Comparison of ENCODE assay signal across 15 mouse cellular contexts in genomic region chr13:45925294-45925693, GRCm38 (mm10). TPM values are rescaled to one million over a fixed set of nuclear protein-coding genes. Genes with fewer than 3 reads are reported as not detected.
DNase-seq lines count a peak whose midpoint lies in the region; ATAC-seq and TF ChIP-seq lines count a peak whose summit lies in the region.
"Had no signal": no experiment of that assay in that cellular context is flagged by ENCODE, and none has a peak within 500 bp of the region (broad histone marks: within the 10 kb centered on the region; RNA-seq: fewer than 3 reads in every experiment).

No protein-coding gene starts in this region.

- H3K4me3 ChIP-seq in left cerebral cortex, adult 2 months, result no peak overlapping the region
- peak overlapping the region; percentile 25 for H3K4me3 ChIP-seq in liver, embryonic 13.5 days (replicated peaks)
- H3K4me3 ChIP-seq in stomach, embryonic 16.5 days (replicated peaks; ENCODE audit: low read length), result no peak overlapping the region
- no peak overlapping the region for H3K4me3 ChIP-seq in hindbrain, embryonic 16.5 days (ENCODE audit: low read length)
- H3K4me3 ChIP-seq: heart, embryonic 10.5 days; neural tube, embryonic 13.5 days had no signal

- H3K27ac ChIP-seq in left cerebral cortex, adult 2 months, result 0 out of 2 replicates have a peak overlapping the region, but pooled peaks have one; percentile 24
- no peak overlapping the region for H3K27ac ChIP-seq in liver, embryonic 13.5 days
- peak overlapping the region; percentile 46; the same call in 1 of the 2 replicates for H3K27ac ChIP-seq in stomach, embryonic 16.5 days (ENCODE audit: low read length)
- H3K27ac ChIP-seq in hindbrain, embryonic 16.5 days (ENCODE audit: low read depth, low read length), result no peak overlapping the region
- H3K27ac ChIP-seq: heart, embryonic 10.5 days; hindbrain, embryonic 14.5 days; neural tube, embryonic 13.5 days had no signal

- ATAC-seq in liver, embryonic 13.5 days (ENCODE audit: low read depth), result peak; percentile 71
- no peak for ATAC-seq in stomach, embryonic 16.5 days (ENCODE audit: insufficient read depth, low FRiP score)
- no peak for ATAC-seq in hindbrain, embryonic 16.5 days
- ATAC-seq: midbrain, embryonic 16.5 days had no signal

- H3K4me2 ChIP-seq in liver, embryonic 13.5 days, result peak overlapping the region; percentile 42
- no peak overlapping the region for H3K4me2 ChIP-seq in stomach, embryonic 16.5 days (ENCODE audit: low read depth, low read length)
- H3K4me2 ChIP-seq in hindbrain, embryonic 16.5 days (ENCODE audit: low read length), result no peak overlapping the region
- H3K4me2 ChIP-seq: hindbrain, embryonic 14.5 days; neural tube, embryonic 13.5 days had no signal

- DNase-seq in left cerebral cortex, adult 2 months (ENCODE audit: extremely low spot score in 1 of 2, low spot score in 2 of 2), result no peak
- no peak for DNase-seq in left cerebral cortex, postnatal 25 days (ENCODE audit: low spot score in 2 of 2)
- DNase-seq in ZHBTc4 (ENCODE audit: low read depth, low spot score), result peak; percentile 50
- DNase-seq in liver, embryonic 13.5 days, result no peak
- no peak for DNase-seq in cerebellum, adult 8-10 months
- DNase-seq in kidney, postnatal 10 days, result no peak
- DNase-seq: cerebellum, postnatal 25 days; kidney, postnatal 14 days; thymus, postnatal 4 days had no signal

- intact Hi-C loops in left cerebral cortex, adult 2 months (cut with DNase I), result no loop called here
- intact Hi-C loops in left cerebral cortex, postnatal 25 days (cut with DNase I), result no loop called here

- H3K4me1 ChIP-seq in liver, embryonic 13.5 days (replicated peaks), result peaks cover 17% of the 10 kb centered on the region
- H3K4me1 ChIP-seq in stomach, embryonic 16.5 days (ENCODE audit: control insufficient read depth, insufficient read depth, low read length), result peaks cover 14% of the 10 kb centered on the region
- no peaks in the 10 kb centered on the region for H3K4me1 ChIP-seq in hindbrain, embryonic 16.5 days (ENCODE audit: control insufficient read depth, insufficient read depth, low read depth, low read length)
- H3K4me1 ChIP-seq: neural tube, embryonic 13.5 days had no signal

- 0 out of 2 replicates have a peak overlapping the region, but pooled peaks have one; percentile 40 for H3K9ac ChIP-seq in liver, embryonic 13.5 days
- no peak overlapping the region for H3K9ac ChIP-seq in stomach, embryonic 16.5 days (ENCODE audit: low read length)
- H3K9ac ChIP-seq in hindbrain, embryonic 16.5 days (ENCODE audit: low read depth, low read length), result no peak overlapping the region
- H3K9ac ChIP-seq: hindbrain, embryonic 14.5 days; neural tube, embryonic 13.5 days had no signal

- H3K27me3 ChIP-seq in liver, embryonic 13.5 days, result no peaks in the 10 kb centered on the region
- H3K27me3 ChIP-seq in stomach, embryonic 16.5 days (ENCODE audit: control insufficient read depth, insufficient read depth, low read length), result no peaks in the 10 kb centered on the region
- H3K27me3 ChIP-seq in hindbrain, embryonic 16.5 days (replicated peaks; ENCODE audit: control insufficient read depth, insufficient read depth, low read length), result no peaks in the 10 kb centered on the region
- H3K27me3 ChIP-seq: neural tube, embryonic 13.5 days had no signal

- no peaks in the 10 kb centered on the region; the same call in 1 of the 2 replicates for H3K9me3 ChIP-seq in liver, embryonic 13.5 days (replicated peaks)
- no peaks in the 10 kb centered on the region for H3K9me3 ChIP-seq in stomach, embryonic 16.5 days (replicated peaks; ENCODE audit: control insufficient read depth, low read length)
- H3K9me3 ChIP-seq in hindbrain, embryonic 16.5 days (ENCODE audit: control insufficient read depth, low read length), result no peaks in the 10 kb centered on the region
- H3K9me3 ChIP-seq: heart, embryonic 10.5 days; neural tube, embryonic 13.5 days had no signal

- 62% methylated on average over 4 of the region's 4 CpGs for WGBS in liver, embryonic 13.5 days (ENCODE audit: insufficient replicate concordance)
- 83% methylated on average over 4 of the region's 4 CpGs for WGBS in stomach, embryonic 16.5 days
- WGBS in hindbrain, embryonic 16.5 days, result 85% methylated on average over 4 of the region's 4 CpGs

- no peak for TF ChIP-seq CTCF in left cerebral cortex, adult 2 months (IDR thresholded peaks at IDR 0.05)

- H3K36me3 ChIP-seq in liver, embryonic 13.5 days, result no peaks in the 10 kb centered on the region
- no peaks in the 10 kb centered on the region for H3K36me3 ChIP-seq in stomach, embryonic 16.5 days (ENCODE audit: control insufficient read depth, insufficient read depth, low read length)
- no peaks in the 10 kb centered on the region for H3K36me3 ChIP-seq in hindbrain, embryonic 16.5 days (ENCODE audit: control insufficient read depth, insufficient read depth, low read length)
- H3K36me3 ChIP-seq: neural tube, embryonic 13.5 days had no signal

RNA-seq across cellular contexts. Expression of gene Atxn1, which starts 39.5 kb away (rescaled TPM):
- total RNA-seq in left cerebral cortex, adult 2 months (2021), result 100 to 1,000 TPM; 152 to 197 TPM
- 100 to 1,000 TPM; 158 to 167 TPM for total RNA-seq in left cerebral cortex, postnatal 25 days (2021)
- 1.5 and 1.8 TPM in 2 replicates for polyA plus RNA-seq in liver, embryonic 13.5 days (2015; fragmentation: Nextera tagmentation; extraction: Ambion mirVana)
- 7.8 and 8.0 TPM in 2 replicates for polyA plus RNA-seq in stomach, embryonic 16.5 days (2015; fragmentation: Nextera tagmentation; extraction: Ambion mirVana)
- polyA plus RNA-seq in hindbrain, embryonic 16.5 days (2015; fragmentation: Nextera tagmentation; extraction: Ambion mirVana), result 7.5 and 8.3 TPM in 2 replicates

Comparison
In these comparisons a context has a peak if more than half of its experiments do, and no peak if none do; other contexts are left out.
1. H3K27ac ChIP-seq: peak in left cerebral cortex, adult 2 months (single experiment) and stomach, embryonic 16.5 days (single experiment); none in liver, embryonic 13.5 days (single experiment) and hindbrain, embryonic 16.5 days (single experiment).